Mouse (Mus musculus) CH12.LX (cell line): ENCODE results near the gene Acvrl1.

Experiments used
- CHD1 ChIP-seq: IDR thresholded peaks from 2 replicates; pipeline ENCODE4 v1.6.1; 2012; ENCODE audit warnings: low read depth, low read length, improper control_type of control experiment, inconsistent platforms
- CTCF ChIP-seq, 2 experiments: IDR thresholded peaks in 1 of 2; conservative IDR thresholded peaks in 1 of 2; 2 replicates each; pipeline ENCODE4 v1.5.1; 2011 to 2012; ENCODE audit warnings: low read depth in 2 of 2, low read length in 2 of 2, improper control_type of control experiment in 1 of 2, inconsistent platforms in 1 of 2, mild to moderate bottlenecking in 1 of 2, moderate library complexity in 1 of 2
- EP300 ChIP-seq: IDR thresholded peaks from 2 replicates; pipeline ENCODE4 v1.6.1; 2011; ENCODE audit warnings: low read length, improper control_type of control experiment
- MEF2A ChIP-seq: IDR thresholded peaks from 2 replicates; pipeline ENCODE4 v1.6.1; 2014; ENCODE audit warnings: low read depth, mild to moderate bottlenecking, inconsistent platforms, low read length, improper control_type of control experiment, borderline replicate concordance
- MYC ChIP-seq: IDR thresholded peaks from 2 replicates; pipeline ENCODE4 v1.6.1; 2011; ENCODE audit warnings: low read depth, mild to moderate bottlenecking, improper control_type of control experiment, low read length
- NELFE ChIP-seq: IDR thresholded peaks from 2 replicates; pipeline ENCODE4 v1.6.1; 2011; ENCODE audit warnings: low read depth, low read length, improper control_type of control experiment
- POLR2A ChIP-seq: IDR thresholded peaks from 2 replicates; pipeline ENCODE4 v1.6.1; 2011; ENCODE audit warnings: low read depth, mild to moderate bottlenecking, improper control_type of control experiment, low read length
- POLR2AphosphoS2 ChIP-seq: IDR thresholded peaks from 2 replicates; pipeline ENCODE4 v1.6.1; 2011; ENCODE audit warnings: low read depth, low read length, improper control_type of control experiment
- TCF12 ChIP-seq: IDR thresholded peaks from 2 replicates; pipeline ENCODE4 v1.6.1; 2014; ENCODE audit warnings: low read depth, mild to moderate bottlenecking, inconsistent platforms, low read length, improper control_type of control experiment
- ZC3H11A ChIP-seq: IDR thresholded peaks from 2 replicates; pipeline ENCODE4 v1.6.1; 2012; ENCODE audit warnings: low read depth, mild to moderate bottlenecking, inconsistent platforms, low read length, improper control_type of control experiment
- ZKSCAN1 ChIP-seq: IDR thresholded peaks from 2 replicates; pipeline ENCODE4 v1.6.1; 2012; ENCODE audit warnings: low read depth, inconsistent platforms, low read length, improper control_type of control experiment, borderline replicate concordance
- ZMIZ1 ChIP-seq: IDR thresholded peaks from 2 replicates; pipeline ENCODE4 v1.6.1; 2012; ENCODE audit warnings: low read depth, mild to moderate bottlenecking, inconsistent platforms, low read length, improper control_type of control experiment
- ZNF384 ChIP-seq: IDR thresholded peaks from 2 replicates; pipeline ENCODE4 v1.6.1; 2012; ENCODE audit warnings: low read depth, low read length, improper control_type of control experiment, inconsistent platforms

GRCm38 (mm10) chr15:101167553-101167952, 39.2 kb downstream of the Acvrl1 start:
- no peak for TF ChIP-seq EP300
- TF ChIP-seq ZKSCAN1, result no peak
- TF ChIP-seq MYC, result no peak
- TF ChIP-seq NELFE, result no peak
- TF ChIP-seq POLR2A, result no peak
- no peak for TF ChIP-seq CTCF (conservative IDR thresholded peaks at IDR 0.05 in 1 of 2, IDR thresholded peaks at IDR 0.05 in 1 of 2; ENCODE audit: low read depth in 2 of 2, low read length in 2 of 2)
- no peak for TF ChIP-seq ZNF384
- no peak for TF ChIP-seq MEF2A
- TF ChIP-seq CHD1, result no peak
- TF ChIP-seq TCF12, result no peak
- no peak for TF ChIP-seq POLR2AphosphoS2
- no peak for TF ChIP-seq ZC3H11A
- no peak for TF ChIP-seq ZMIZ1
